ENCODE assay signal across 9 mouse cellular contexts in the genomic region with DNA sequence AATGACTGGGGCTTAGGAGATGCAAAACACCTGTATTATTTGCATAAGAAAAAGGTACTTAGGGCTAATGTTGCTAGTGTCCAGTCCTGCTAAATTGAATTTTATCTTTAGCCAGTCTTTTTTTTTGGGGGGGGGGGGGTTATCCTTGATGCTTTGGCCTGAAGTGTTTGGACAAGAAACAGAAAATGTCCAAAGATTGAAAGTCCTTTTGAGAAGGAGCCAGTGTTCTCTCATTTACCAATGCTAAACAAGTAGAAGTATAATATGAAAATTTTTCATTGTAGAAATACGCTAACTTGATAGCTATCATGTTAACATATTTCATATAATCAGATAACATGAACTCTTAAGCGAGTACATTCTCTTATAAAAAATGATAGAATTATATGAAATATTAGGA.
DNase-seq lines count a peak whose midpoint lies in the region; ATAC-seq and TF ChIP-seq lines count a peak whose summit lies in the region.
"Had no signal": no experiment of that assay in that cellular context is flagged by ENCODE, and none has a peak within 500 bp of the region (broad histone marks: within the 10 kb centered on the region; RNA-seq: fewer than 3 reads in every experiment).

No protein-coding gene starts in this region.

- H3K36me3 ChIP-seq in megakaryocyte, embryonic 14.5 days (replicated peaks; ENCODE audit: low read length) = peaks cover 34% of the 10 kb centered on the region
- H3K36me3 ChIP-seq in limb, embryonic 15.5 days = 0 out of 2 replicates have a peak, but pooled peaks cover 2% of the 10 kb centered on the region
- H3K36me3 ChIP-seq in stomach, embryonic 15.5 days = peaks cover 2% of the 10 kb centered on the region; the same call in 1 of the 2 replicates

- no peak overlapping the region for H3K9ac ChIP-seq in limb, embryonic 15.5 days
- no peak overlapping the region for H3K9ac ChIP-seq in stomach, embryonic 15.5 days

- no peaks in the 10 kb centered on the region for H3K27me3 ChIP-seq in megakaryocyte, embryonic 14.5 days (replicated peaks)
- no peaks in the 10 kb centered on the region for H3K27me3 ChIP-seq in limb, embryonic 15.5 days
- no peaks in the 10 kb centered on the region for H3K27me3 ChIP-seq in stomach, embryonic 15.5 days (replicated peaks)

- no peak for ATAC-seq in megakaryocyte, adult 5-6 weeks (ENCODE audit: poor library complexity, severe bottlenecking)
- ATAC-seq in limb, embryonic 15.5 days (ENCODE audit: insufficient number of reproducible peaks, low FRiP score, low TSS enrichment, low read depth) = no peak
- no peak for ATAC-seq in stomach, embryonic 15.5 days (ENCODE audit: insufficient read depth, low FRiP score, low read depth)

- peak overlapping the region; percentile 75 for H3K4me3 ChIP-seq in gastrocnemius, adult 2 months
- H3K4me3 ChIP-seq in megakaryocyte, embryonic 14.5 days (replicated peaks) = peak overlapping the region; percentile 94
- peak overlapping the region; percentile 48 for H3K4me3 ChIP-seq in limb, embryonic 15.5 days
- H3K4me3 ChIP-seq in stomach, embryonic 15.5 days (replicated peaks) = peak overlapping the region; percentile 19; the same call in 1 of the 2 replicates

- peaks cover 45% of the 10 kb centered on the region for H3K4me1 ChIP-seq in megakaryocyte, embryonic 14.5 days
- peaks cover 4% of the 10 kb centered on the region; the same call in 1 of the 2 replicates for H3K4me1 ChIP-seq in limb, embryonic 15.5 days
- H3K4me1 ChIP-seq in stomach, embryonic 15.5 days = peaks cover 5% of the 10 kb centered on the region; the same call in 1 of the 2 replicates

- DNase-seq in gastrocnemius, adult 2 months = no peak
- DNase-seq in gastrocnemius, postnatal 25 days = no peak
- DNase-seq in T-cell, adult 2 months (ENCODE audit: low spot score) = no peak
- DNase-seq in urinary bladder, postnatal 4 days (ENCODE audit: low spot score in 2 of 2) = no peak
- DNase-seq: adrenal gland, adult 2 months had no signal

- peak overlapping the region; percentile 56 for H3K4me2 ChIP-seq in limb, embryonic 15.5 days
- H3K4me2 ChIP-seq in stomach, embryonic 15.5 days = peak overlapping the region; percentile 52

- H3K9me3 ChIP-seq in megakaryocyte, embryonic 14.5 days = no peaks in the 10 kb centered on the region
- no peaks in the 10 kb centered on the region for H3K9me3 ChIP-seq in limb, embryonic 15.5 days
- H3K9me3 ChIP-seq in stomach, embryonic 15.5 days = no peaks in the 10 kb centered on the region

- intact Hi-C loops in gastrocnemius, adult 2 months (cut with DNase I) = loop anchor here (5.0 kb wide), 2 partner anchors 61 to 136 kb away; no protein-coding TSS in a partner anchor

- H3K27ac ChIP-seq in gastrocnemius, adult 2 months = peak overlapping the region; percentile 93
- no peak overlapping the region for H3K27ac ChIP-seq in limb, embryonic 15.5 days
- H3K27ac ChIP-seq in stomach, embryonic 15.5 days = no peak overlapping the region

- 83% methylated on average over 2 of the region's 2 CpGs for WGBS in limb, embryonic 15.5 days
- 63% methylated on average over 2 of the region's 2 CpGs for WGBS in stomach, embryonic 15.5 days

- no peak for TF ChIP-seq CTCF in gastrocnemius, adult 2 months (IDR thresholded peaks at IDR 0.05)

Comparison
In these comparisons a context has a peak if more than half of its experiments do, and no peak if none do; other contexts are left out.
1. H3K4me3 ChIP-seq: peak in every context shown above with its lines; median percentile 94 in megakaryocyte, embryonic 14.5 days; 75 in gastrocnemius, adult 2 months; 48 in limb, embryonic 15.5 days; 19 in stomach, embryonic 15.5 days.